Mouse (Mus musculus) midbrain, embryonic 11.5 days (tissue): ENCODE measurements around the gene Dgkq. TPM values are rescaled to one million over a fixed set of nuclear protein-coding genes. Genes with fewer than 3 reads are reported as not detected.

Experiments
- ATAC-seq: fragments of 200-750 bp; cut with Nextera tagmentation; 2 replicates; pipeline ENCODE4 v1.8.0; 2017; ENCODE audit warnings: moderate TSS enrichment, moderate library complexity; ENCODE audit not compliant: low FRiP score
- DNase-seq: peaks from one replicate; pipeline ENCODE4 v3.0.0; 2015; ENCODE audit warnings: low spot score; ENCODE audit errors: missing footprints
- H3K27ac ChIP-seq: fragments of 300-500 bp; sonication (generic); 2 replicates; pipeline ENCODE4 v1.5.1; 2014; ENCODE audit warnings: low read depth, low read length
- H3K27me3 ChIP-seq: fragments of 300-500 bp; sonication (generic); 2 replicates; pipeline ENCODE4 v1.6.1; 2014; ENCODE audit warnings: mild to moderate bottlenecking, low read length, moderate library complexity, mixed read lengths; ENCODE audit not compliant: control insufficient read depth, insufficient read depth
- H3K36me3 ChIP-seq: fragments of 300-500 bp; sonication (generic); 2 replicates; pipeline ENCODE4 v1.6.1; 2014; ENCODE audit warnings: mild to moderate bottlenecking, low read length, moderate library complexity, mixed read lengths; ENCODE audit not compliant: control insufficient read depth, insufficient read depth
- H3K4me1 ChIP-seq: fragments of 300-500 bp; sonication (generic); 2 replicates; pipeline ENCODE4 v1.6.1; 2014; ENCODE audit warnings: low read length; ENCODE audit not compliant: control insufficient read depth, insufficient read depth
- H3K4me2 ChIP-seq: fragments of 300-500 bp; sonication (generic); 2 replicates; pipeline ENCODE4 v1.6.1; 2014; ENCODE audit warnings: mild to moderate bottlenecking, moderate library complexity
- H3K4me3 ChIP-seq: fragments of 300-500 bp; sonication (generic); 2 replicates; pipeline ENCODE4 v1.5.1; 2014; ENCODE audit warnings: low read depth, low read length
- H3K9ac ChIP-seq: fragments of 300-500 bp; sonication (generic); 2 replicates; pipeline ENCODE4 v1.6.1; 2014; ENCODE audit warnings: low read length
- H3K9me3 ChIP-seq: fragments of 300-500 bp; sonication (generic); 2 replicates; pipeline ENCODE4 v1.6.1; 2016; ENCODE audit warnings: low read length; ENCODE audit not compliant: control insufficient read depth
- WGBS: fragments of 180-500 bp; shearing (Covaris S2); extraction: QIAGEN DNeasy Blood & Tissue Kit; methylation state at CpG from one replicate; pipeline ENCODE4 v1.1.7; 2014; 5-methylcytosine and 5-hydroxymethylcytosine counted together
- polyA plus RNA-seq: library from polyadenylated mRNA; unstranded; fragments of >200 nt; fragmentation: Nextera tagmentation; extraction: Ambion mirVana; gene quantifications from 2 replicates; pipeline ENCODE4 v1.2.1, GENCODE M21; 2014

Gene Dgkq
- polyA plus RNA-seq, 1 experiment from 2014 or later = 8.6 TPM

- ATAC-seq (no peak), DNase-seq (no peak)
- H3K9me3 ChIP-seq = no peaks in the 10 kb centered on the region
- WGBS = 93% methylated on average over 1 of the region's 1 CpGs
- H3K4me1 ChIP-seq = no peaks in the 10 kb centered on the region
- H3K4me3 ChIP-seq = no peak overlapping the region
- peaks cover 5% of the 10 kb centered on the region for H3K36me3 ChIP-seq
- no peak overlapping the region for H3K4me2 ChIP-seq
- H3K9ac ChIP-seq = no peak overlapping the region
- H3K27ac ChIP-seq = no peak overlapping the region
- H3K27me3 ChIP-seq = no peaks in the 10 kb centered on the region
These were observed 38.9 kb upstream of the Dgkq start for GRCm38 (mm10) chr5:108708419-108708818.

GRCm38 (mm10) chr5:108707758-108708157, 38.3 kb upstream of the Dgkq start:
- Histone ChIP-seq H3K9me3 (no peaks in the 10 kb centered on the region), H3K4me3 (no peak overlapping the region), H3K4me2 (no peak overlapping the region), H3K27me3 (no peaks in the 10 kb centered on the region), H3K27ac (no peak overlapping the region), H3K9ac (no peak overlapping the region), H3K4me1 (no peaks in the 10 kb centered on the region), H3K36me3 (peaks cover 5% of the 10 kb centered on the region)
- ATAC-seq (no peak), DNase-seq (no peak)
- WGBS = 82% methylated on average over 2 of the region's 2 CpGs

GRCm38 (mm10) chr5:108703754-108704626, 34.5 kb upstream of the Dgkq start:
- Histone ChIP-seq H3K4me2 (no peak overlapping the region), H3K9ac (no peak overlapping the region), H3K27me3 (no peaks in the 10 kb centered on the region), H3K36me3 (peaks cover 5% of the 10 kb centered on the region), H3K4me1 (no peaks in the 10 kb centered on the region), H3K9me3 (no peaks in the 10 kb centered on the region), H3K27ac (no peak overlapping the region), H3K4me3 (no peak overlapping the region)
- ATAC-seq (0 out of 2 replicates have a peak, but pooled peaks have one; percentile 2), DNase-seq (no peak)
- 85% methylated on average over 12 of the region's 12 CpGs for WGBS

GRCm38 (mm10) chr5:108701341-108702021, 32.0 kb upstream of the Dgkq start:
- 77% methylated on average over 10 of the region's 10 CpGs for WGBS
- H3K9me3 ChIP-seq = no peaks in the 10 kb centered on the region
- ATAC-seq (no peak), DNase-seq (no peak)
- H3K4me1 ChIP-seq = peaks cover 9% of the 10 kb centered on the region
- H3K4me2 ChIP-seq = no peak overlapping the region
- H3K4me3 ChIP-seq = no peak overlapping the region
- H3K9ac ChIP-seq = no peak overlapping the region
- no peak overlapping the region for H3K27ac ChIP-seq
- H3K27me3 ChIP-seq = no peaks in the 10 kb centered on the region
- peaks cover 5% of the 10 kb centered on the region for H3K36me3 ChIP-seq

- no peak for DNase-seq
- 61% methylated on average over 3 of the region's 3 CpGs for WGBS
- H3K4me3 ChIP-seq = no peak overlapping the region
These were observed 30.9 kb upstream of the Dgkq start for GRCm38 (mm10) chr5:108700346-108700745.

GRCm38 (mm10) chr5:108697341-108697753, 27.9 kb upstream of the Dgkq start:
- H3K4me2 ChIP-seq = peak overlapping the region; percentile 8; the same call in 1 of the 2 replicates
- 14% methylated on average over 4 of the region's 4 CpGs for WGBS
- peaks cover 8% of the 10 kb centered on the region; the same call in 1 of the 2 replicates for H3K27me3 ChIP-seq
- ATAC-seq = no peak
- no peaks in the 10 kb centered on the region for H3K36me3 ChIP-seq
- peak overlapping the region; percentile 28 for H3K9ac ChIP-seq
- H3K9me3 ChIP-seq = no peaks in the 10 kb centered on the region
- DNase-seq = peak; percentile 88
- peak overlapping the region; percentile 28 for H3K27ac ChIP-seq
- no peak overlapping the region for H3K4me3 ChIP-seq
- H3K4me1 ChIP-seq = peaks cover 25% of the 10 kb centered on the region

More at GRCm38 (mm10) chr5:108700346-108700745, 30.9 kb upstream of the Dgkq start:
- H3K4me2 ChIP-seq = no peak overlapping the region
- H3K27ac ChIP-seq = no peak overlapping the region
- no peaks in the 10 kb centered on the region for H3K9me3 ChIP-seq
- no peak overlapping the region for H3K9ac ChIP-seq
- peaks cover 16% of the 10 kb centered on the region for H3K4me1 ChIP-seq
- H3K27me3 ChIP-seq = no peaks in the 10 kb centered on the region
- no peaks in the 10 kb centered on the region for H3K36me3 ChIP-seq
- no peak for ATAC-seq

- H3K27me3 ChIP-seq = peaks cover 13% of the 10 kb centered on the region
- no peaks in the 10 kb centered on the region for H3K9me3 ChIP-seq
- H3K36me3 ChIP-seq = no peaks in the 10 kb centered on the region
- peak overlapping the region; percentile 10; the same call in 1 of the 2 replicates for H3K9ac ChIP-seq
- DNase-seq (no peak), ATAC-seq (no peak)
- no peak overlapping the region for H3K4me3 ChIP-seq
- peaks cover 29% of the 10 kb centered on the region for H3K4me1 ChIP-seq
- no peak overlapping the region for H3K27ac ChIP-seq
- WGBS = 79% methylated on average over 3 of the region's 3 CpGs
- no peak overlapping the region for H3K4me2 ChIP-seq
These were observed 27.1 kb upstream of the Dgkq start for GRCm38 (mm10) chr5:108696542-108696941.

- Histone ChIP-seq H3K4me1 (peaks cover 29% of the 10 kb centered on the region), H3K4me2 (no peak overlapping the region; the same call in 1 of the 2 replicates), H3K36me3 (no peaks in the 10 kb centered on the region), H3K27ac (no peak overlapping the region), H3K4me3 (no peak overlapping the region), H3K27me3 (peaks cover 14% of the 10 kb centered on the region), H3K9me3 (no peaks in the 10 kb centered on the region), H3K9ac (no peak overlapping the region)
- WGBS = 92% methylated on average over 11 of the region's 12 CpGs
- ATAC-seq = no peak
- DNase-seq = no peak
These were observed 26.4 kb upstream of the Dgkq start for GRCm38 (mm10) chr5:108695861-108696260.
